Mouse (Mus musculus): Measurements from ENCODE around the gene Ovol3. TPM values are rescaled to one million over a fixed set of nuclear protein-coding genes. Genes with fewer than 3 reads are reported as not detected.
"Not testable (repeated sequence)": the region's sequence is repeated elsewhere in the genome, so short reads cannot be mapped to it uniquely, and the experiment has no call there.

Ovol3 gene
- polyA plus RNA-seq, 1 experiment from 2014 or later = 0.19 TPM

GRCm38 (mm10) chr7:30200661-30201060, 34.9 kb downstream of the Ovol3 start:
- WGBS = 88% methylated on average over 5 of the region's 5 CpGs
- H3K4me3 ChIP-seq (replicated peaks; ENCODE audit: low read length); H3K9me3 ChIP-seq (replicated peaks; ENCODE audit: control insufficient read depth, low read length); H3K27me3 ChIP-seq (ENCODE audit: control insufficient read depth, insufficient read depth, low read length); H3K4me1 ChIP-seq (ENCODE audit: control insufficient read depth, insufficient read depth, low read length); H3K27ac ChIP-seq (ENCODE audit: low read length); H3K36me3 ChIP-seq (ENCODE audit: control insufficient read depth, insufficient read depth, low read length); H3K4me2 ChIP-seq (ENCODE audit: low read depth, low read length); ATAC-seq (ENCODE audit: insufficient read depth, low FRiP score); H3K9ac ChIP-seq (ENCODE audit: low read length): not testable (repeated sequence)

- Histone ChIP-seq H3K4me2 (ENCODE audit: low read depth, low read length) (no peak overlapping the region), H3K4me3 (replicated peaks; ENCODE audit: low read length) (no peak overlapping the region), H3K36me3 (ENCODE audit: control insufficient read depth, insufficient read depth, low read length) (no peaks in the 10 kb centered on the region), H3K9ac (ENCODE audit: low read length) (no peak overlapping the region), H3K27ac (ENCODE audit: low read length) (no peak overlapping the region), H3K27me3 (ENCODE audit: control insufficient read depth, insufficient read depth, low read length) (no peaks in the 10 kb centered on the region), H3K9me3 (replicated peaks; ENCODE audit: control insufficient read depth, low read length) (no peaks in the 10 kb centered on the region), H3K4me1 (ENCODE audit: control insufficient read depth, insufficient read depth, low read length) (peaks cover 7% of the 10 kb centered on the region)
- WGBS = 81% methylated on average over 5 of the region's 5 CpGs
- no peak for ATAC-seq (ENCODE audit: insufficient read depth, low FRiP score)
These were observed 35.3 kb downstream of the Ovol3 start for GRCm38 (mm10) chr7:30200200-30200599.

GRCm38 (mm10) chr7:30199498-30200139, 35.9 kb downstream of the Ovol3 start:
- Histone ChIP-seq H3K4me1 (ENCODE audit: control insufficient read depth, insufficient read depth, low read length) (peaks cover 9% of the 10 kb centered on the region), H3K27me3 (ENCODE audit: control insufficient read depth, insufficient read depth, low read length) (no peaks in the 10 kb centered on the region), H3K27ac (ENCODE audit: low read length) (no peak overlapping the region), H3K9me3 (replicated peaks; ENCODE audit: control insufficient read depth, low read length) (no peaks in the 10 kb centered on the region), H3K9ac (ENCODE audit: low read length) (no peak overlapping the region), H3K4me2 (ENCODE audit: low read depth, low read length) (no peak overlapping the region), H3K36me3 (ENCODE audit: control insufficient read depth, insufficient read depth, low read length) (no peaks in the 10 kb centered on the region), H3K4me3 (replicated peaks; ENCODE audit: low read length) (no peak overlapping the region)
- 74% methylated on average over 18 of the region's 18 CpGs for WGBS
- ATAC-seq (ENCODE audit: insufficient read depth, low FRiP score) = no peak

- ATAC-seq (ENCODE audit: insufficient read depth, low FRiP score) = 0 out of 2 replicates have a peak, but pooled peaks have one; percentile 7
These were observed 37.0 kb downstream of the Ovol3 start, which contains the start of gene Capns1 for GRCm38 (mm10) chr7:30198481-30198971. Capns1 (minus strand) TSS chr7:30198811.

GRCm38 (mm10) chr7:30197592-30198129, 37.9 kb downstream of the Ovol3 start:
- Histone ChIP-seq H3K4me1 (ENCODE audit: control insufficient read depth, insufficient read depth, low read length) (peaks cover 19% of the 10 kb centered on the region), H3K27me3 (ENCODE audit: control insufficient read depth, insufficient read depth, low read length) (no peaks in the 10 kb centered on the region), H3K9me3 (replicated peaks; ENCODE audit: control insufficient read depth, low read length) (no peaks in the 10 kb centered on the region), H3K4me3 (replicated peaks; ENCODE audit: low read length) (no peak overlapping the region), H3K4me2 (ENCODE audit: low read depth, low read length) (no peak overlapping the region), H3K27ac (ENCODE audit: low read length) (peak overlapping the region; percentile 13; the same call in 1 of the 2 replicates), H3K9ac (ENCODE audit: low read length) (no peak overlapping the region), H3K36me3 (ENCODE audit: control insufficient read depth, insufficient read depth, low read length) (no peaks in the 10 kb centered on the region)
- ATAC-seq (ENCODE audit: insufficient read depth, low FRiP score) = no peak
- WGBS = 49% methylated on average over 5 of the region's 5 CpGs

More at GRCm38 (mm10) chr7:30198481-30198971, 37.0 kb downstream of the Ovol3 start, which contains the start of gene Capns1:
- Histone ChIP-seq H3K27ac (ENCODE audit: low read length) (peak within 1 kb of the TSS; percentile 13; the same call in 1 of the 2 replicates), H3K4me1 (ENCODE audit: control insufficient read depth, insufficient read depth, low read length) (peaks cover 10% of the 10 kb centered on the region), H3K4me3 (replicated peaks; ENCODE audit: low read length) (no peak within 1 kb of the TSS), H3K27me3 (ENCODE audit: control insufficient read depth, insufficient read depth, low read length) (no peaks in the 10 kb centered on the region), H3K9ac (ENCODE audit: low read length) (no peak within 1 kb of the TSS), H3K4me2 (ENCODE audit: low read depth, low read length) (0 out of 2 replicates have a peak within 1 kb of the TSS, but pooled peaks have one; percentile 17), H3K36me3 (ENCODE audit: control insufficient read depth, insufficient read depth, low read length) (no peaks in the 10 kb centered on the region), H3K9me3 (replicated peaks; ENCODE audit: control insufficient read depth, low read length) (no peaks in the 10 kb centered on the region)
- 6% methylated on average over 8 of the region's 8 CpGs for WGBS

- Histone ChIP-seq H3K27ac (ENCODE audit: low read length) (peak overlapping the region; percentile 62), H3K9ac (ENCODE audit: low read length) (no peak overlapping the region), H3K36me3 (ENCODE audit: control insufficient read depth, insufficient read depth, low read length) (peaks cover 7% of the 10 kb centered on the region; the same call in 1 of the 2 replicates), H3K4me1 (ENCODE audit: control insufficient read depth, insufficient read depth, low read length) (peaks cover 22% of the 10 kb centered on the region), H3K27me3 (ENCODE audit: control insufficient read depth, insufficient read depth, low read length) (no peaks in the 10 kb centered on the region), H3K4me3 (replicated peaks; ENCODE audit: low read length) (no peak overlapping the region), H3K4me2 (ENCODE audit: low read depth, low read length) (no peak overlapping the region), H3K9me3 (replicated peaks; ENCODE audit: control insufficient read depth, low read length) (no peaks in the 10 kb centered on the region)
- peak; percentile 26; the same call in 1 of the 2 replicates for ATAC-seq (ENCODE audit: insufficient read depth, low FRiP score)
- 37% methylated on average over 6 of the region's 6 CpGs for WGBS
These were observed 39.4 kb downstream of the Ovol3 start for GRCm38 (mm10) chr7:30196171-30196570.

GRCm38 (mm10) chr7:30195461-30195860, 40.1 kb downstream of the Ovol3 start:
- Histone ChIP-seq H3K4me1 (ENCODE audit: control insufficient read depth, insufficient read depth, low read length) (peaks cover 22% of the 10 kb centered on the region), H3K27me3 (ENCODE audit: control insufficient read depth, insufficient read depth, low read length) (no peaks in the 10 kb centered on the region), H3K27ac (ENCODE audit: low read length) (peak overlapping the region; percentile 63; the same call in 1 of the 2 replicates), H3K36me3 (ENCODE audit: control insufficient read depth, insufficient read depth, low read length) (peaks cover 10% of the 10 kb centered on the region; the same call in 1 of the 2 replicates), H3K9ac (ENCODE audit: low read length) (peak overlapping the region; percentile 86; the same call in 1 of the 2 replicates), H3K9me3 (replicated peaks; ENCODE audit: control insufficient read depth, low read length) (no peaks in the 10 kb centered on the region), H3K4me2 (ENCODE audit: low read depth, low read length) (peak overlapping the region; percentile 90; the same call in 1 of the 2 replicates), H3K4me3 (replicated peaks; ENCODE audit: low read length) (peak overlapping the region; percentile 87; the same call in 1 of the 2 replicates)
- no peak for ATAC-seq (ENCODE audit: insufficient read depth, low FRiP score)
- WGBS = 58% methylated on average over 6 of the region's 6 CpGs

GRCm38 (mm10) chr7:30194884-30195283, 40.6 kb downstream of the Ovol3 start:
- Histone ChIP-seq H3K27me3 (ENCODE audit: control insufficient read depth, insufficient read depth, low read length) (no peaks in the 10 kb centered on the region), H3K36me3 (ENCODE audit: control insufficient read depth, insufficient read depth, low read length) (peaks cover 10% of the 10 kb centered on the region; the same call in 1 of the 2 replicates), H3K27ac (ENCODE audit: low read length) (peak overlapping the region; percentile 96), H3K9me3 (replicated peaks; ENCODE audit: control insufficient read depth, low read length) (no peaks in the 10 kb centered on the region), H3K4me1 (ENCODE audit: control insufficient read depth, insufficient read depth, low read length) (peaks cover 22% of the 10 kb centered on the region), H3K9ac (ENCODE audit: low read length) (peak overlapping the region; percentile 86), H3K4me3 (replicated peaks; ENCODE audit: low read length) (peak overlapping the region; percentile 87), H3K4me2 (ENCODE audit: low read depth, low read length) (peak overlapping the region; percentile 90)
- 0% methylated on average over 28 of the region's 28 CpGs for WGBS
- peak; percentile 92 for ATAC-seq (ENCODE audit: insufficient read depth, low FRiP score)
